Mouse (Mus musculus) heart, embryonic 10.5 days (tissue): ENCODE results near the gene Garnl3. TPM values are rescaled to one million over a fixed set of nuclear protein-coding genes. Genes with fewer than 3 reads are reported as not detected.
A peak's percentile ranks its signal among the peaks of the same experiment; 100 is the strongest.

ENCODE experiments used
- DNase-seq: peaks from one replicate; pipeline ENCODE4 v3.0.0-alpha.2; 2017; ENCODE audit warnings: low spot score
- H3K27ac ChIP-seq: fragments of 300-500 bp; sonication (generic); 2 replicates; pipeline ENCODE4 v1.5.1; 2016; ENCODE audit warnings: mild to moderate bottlenecking
- H3K27me3 ChIP-seq: fragments of 300-500 bp; sonication (generic); 2 replicates; pipeline ENCODE4 v1.6.1; 2016; ENCODE audit warnings: mild to moderate bottlenecking; ENCODE audit not compliant: poor library complexity, insufficient read depth, severe bottlenecking
- H3K36me3 ChIP-seq: fragments of 300-500 bp; sonication (generic); 2 replicates; pipeline ENCODE4 v1.6.1; 2016; ENCODE audit warnings: mild to moderate bottlenecking, moderate library complexity
- H3K4me1 ChIP-seq: fragments of 300-500 bp; sonication (generic); 2 replicates; pipeline ENCODE4 v1.6.1; 2016; ENCODE audit warnings: mild to moderate bottlenecking
- H3K4me3 ChIP-seq: fragments of 300-500 bp; sonication (generic); 2 replicates; pipeline ENCODE4 v1.5.1; 2016; ENCODE audit warnings: mild to moderate bottlenecking, moderate library complexity
- H3K9me3 ChIP-seq: fragments of 300-500 bp; sonication (generic); 2 replicates; pipeline ENCODE4 v1.6.1; 2016; ENCODE audit warnings: mild to moderate bottlenecking, moderate library complexity
- WGBS: fragments of 180-500 bp; shearing (Covaris S2); methylation state at CpG from one replicate; pipeline ENCODE4 v1.1.7; 2016; 5-methylcytosine and 5-hydroxymethylcytosine counted together
- polyA plus RNA-seq: library from polyadenylated mRNA; unstranded; fragments of >200 nt; fragmentation: Nextera tagmentation; extraction: Ambion mirVana; gene quantifications from 2 replicates; pipeline ENCODE4 v1.2.1, GENCODE M21; 2016

Gene Garnl3
- polyA plus RNA-seq, 1 experiment from 2014 or later: 10.5 TPM

- Histone ChIP-seq H3K36me3 (no peaks in the 10 kb centered on the region), H3K4me1 (0 out of 2 replicates have a peak, but pooled peaks cover 3% of the 10 kb centered on the region), H3K4me3 (no peak overlapping the region), H3K27ac (no peak overlapping the region), H3K9me3 (no peaks in the 10 kb centered on the region), H3K27me3 (no peaks in the 10 kb centered on the region)
- 73% methylated on average over 3 of the region's 3 CpGs for WGBS
- DNase-seq: no peak
These were observed 142.1 kb downstream of the Garnl3 start for GRCm38 (mm10) chr2:32989376-32989775.

- WGBS: 69% methylated on average over 8 of the region's 8 CpGs
- Histone ChIP-seq H3K27ac (no peak overlapping the region), H3K4me3 (no peak overlapping the region)
These were observed 145.6 kb downstream of the Garnl3 start for GRCm38 (mm10) chr2:32985844-32986243.

DNA sequence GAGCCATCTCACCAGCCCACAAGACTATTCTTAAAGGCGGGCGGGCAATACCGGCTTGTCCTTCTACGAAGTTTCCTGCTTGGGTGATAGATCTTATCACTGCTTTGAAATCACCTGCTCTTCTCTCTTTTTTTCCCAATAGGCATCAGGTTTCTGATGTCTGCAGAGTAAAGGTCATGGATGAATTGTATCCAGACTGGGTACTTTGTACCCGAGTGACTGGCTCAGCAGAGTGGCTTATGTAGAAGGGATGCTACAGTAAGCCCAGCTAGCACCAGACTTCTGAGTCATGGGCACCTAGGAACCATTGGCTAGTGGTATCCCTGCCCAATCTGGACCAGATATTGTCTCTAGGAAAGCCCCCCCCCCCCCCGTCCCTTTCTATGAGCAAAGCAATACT, 147.8 kb downstream of the Garnl3 start:
- H3K27me3 ChIP-seq: no peaks in the 10 kb centered on the region
- no peak overlapping the region for H3K4me3 ChIP-seq
- no peaks in the 10 kb centered on the region for H3K9me3 ChIP-seq
- no peak for DNase-seq
- no peaks in the 10 kb centered on the region; the same call in 1 of the 2 replicates for H3K36me3 ChIP-seq
- no peak overlapping the region for H3K27ac ChIP-seq
- 62% methylated on average over 6 of the region's 6 CpGs for WGBS
- peaks cover 23% of the 10 kb centered on the region for H3K4me1 ChIP-seq

More at GRCm38 (mm10) chr2:32985844-32986243, 145.6 kb downstream of the Garnl3 start:
- Histone ChIP-seq H3K4me1 (peaks cover 20% of the 10 kb centered on the region), H3K27me3 (no peaks in the 10 kb centered on the region), H3K9me3 (no peaks in the 10 kb centered on the region), H3K36me3 (no peaks in the 10 kb centered on the region)
- no peak for DNase-seq

DNA sequence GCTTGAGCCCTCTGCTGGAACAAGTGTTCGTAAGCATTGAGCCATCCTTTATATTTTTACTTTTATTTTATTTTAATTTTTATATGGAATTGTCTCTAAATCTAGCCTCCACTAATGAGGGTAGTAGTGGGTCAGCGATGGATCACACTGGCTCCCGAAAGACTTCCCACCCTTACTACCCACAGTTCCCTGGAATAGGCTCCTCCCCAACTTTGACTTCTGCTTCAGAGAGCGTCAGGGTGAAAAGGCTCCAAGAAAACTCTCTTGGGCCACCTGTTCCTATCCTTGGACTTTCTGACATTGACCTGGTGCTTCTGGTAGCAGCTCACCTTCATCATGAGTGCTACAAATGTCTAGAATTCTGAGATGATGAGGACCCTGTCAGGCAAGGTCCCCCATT, 148.8 kb downstream of the Garnl3 start:
- peak overlapping the region; percentile 81 for H3K4me3 ChIP-seq
- peaks cover 7% of the 10 kb centered on the region; the same call in 1 of the 2 replicates for H3K36me3 ChIP-seq
- no peak for DNase-seq
- no peaks in the 10 kb centered on the region for H3K27me3 ChIP-seq
- H3K27ac ChIP-seq: no peak overlapping the region
- 5% methylated on average over 4 of the region's 4 CpGs for WGBS
- H3K9me3 ChIP-seq: no peaks in the 10 kb centered on the region
- peaks cover 29% of the 10 kb centered on the region for H3K4me1 ChIP-seq

DNA sequence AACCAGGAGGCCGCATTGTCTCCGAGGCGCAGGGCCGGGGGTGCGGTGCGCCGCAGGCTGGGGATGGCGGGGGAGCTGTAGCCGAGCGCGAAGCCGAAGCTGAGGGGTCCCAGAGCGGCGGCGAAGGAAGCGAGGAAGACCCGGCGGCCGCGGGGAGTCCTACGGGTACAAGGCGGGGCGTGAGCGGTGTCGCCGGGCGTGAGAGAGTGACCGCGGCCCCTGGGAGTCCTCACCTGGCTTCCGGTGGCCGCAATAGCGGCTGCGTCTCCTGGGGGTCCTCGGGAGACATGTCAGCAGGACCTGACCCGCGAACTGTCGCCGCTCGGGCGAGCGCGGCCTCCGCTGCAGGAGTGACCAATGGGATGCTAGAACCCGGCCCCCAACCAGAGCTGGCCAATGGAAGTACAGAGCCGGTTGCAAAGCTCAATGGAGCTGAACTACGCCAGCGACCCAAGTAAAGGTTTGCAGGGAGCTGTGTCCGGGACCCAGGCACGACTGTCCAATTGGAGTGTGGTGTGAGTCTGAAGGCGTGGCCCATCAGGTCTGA, 149.7 kb downstream of the Garnl3 start, which contains the start of gene Slc2a8:
Gene Slc2a8 (minus strand): TSS at position 359 of the 547 bp plus-strand sequence.
- Histone ChIP-seq H3K36me3 (peaks cover 9% of the 10 kb centered on the region; the same call in 1 of the 2 replicates), H3K27ac (peak within 1 kb of the TSS; percentile 92), H3K4me3 (peak within 1 kb of the TSS; percentile 81), H3K4me1 (peaks cover 30% of the 10 kb centered on the region), H3K9me3 (no peaks in the 10 kb centered on the region), H3K27me3 (no peaks in the 10 kb centered on the region)
- peak; percentile 98 for DNase-seq
- 2% methylated on average over 50 of the region's 50 CpGs for WGBS

DNA sequence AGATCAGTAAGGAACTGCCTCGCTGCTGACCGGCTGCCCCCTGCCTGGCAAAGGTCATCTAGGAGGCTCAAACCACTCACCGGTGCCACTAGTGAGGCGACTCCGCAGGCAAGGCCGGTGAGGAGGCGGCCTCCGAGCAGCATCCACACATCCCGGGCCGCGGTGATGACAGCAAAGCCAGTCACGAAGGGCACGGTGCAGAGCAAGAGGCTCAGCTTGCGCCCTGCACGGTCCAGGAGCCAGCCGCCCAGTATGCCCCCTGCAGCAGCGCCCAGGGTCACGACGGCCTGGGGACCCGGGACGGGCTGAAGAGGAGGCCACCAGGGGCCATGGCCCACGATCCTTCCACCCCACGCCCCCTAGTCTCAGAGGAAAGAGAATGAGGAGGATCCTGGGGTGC, 150.2 kb downstream of the Garnl3 start:
- H3K36me3 ChIP-seq: peaks cover 13% of the 10 kb centered on the region; the same call in 1 of the 2 replicates
- no peak for DNase-seq
- peak overlapping the region; percentile 92 for H3K27ac ChIP-seq
- H3K4me1 ChIP-seq: peaks cover 35% of the 10 kb centered on the region
- no peaks in the 10 kb centered on the region for H3K9me3 ChIP-seq
- WGBS: 1% methylated on average over 23 of the region's 23 CpGs
- peak overlapping the region; percentile 81 for H3K4me3 ChIP-seq
- H3K27me3 ChIP-seq: no peaks in the 10 kb centered on the region

DNA sequence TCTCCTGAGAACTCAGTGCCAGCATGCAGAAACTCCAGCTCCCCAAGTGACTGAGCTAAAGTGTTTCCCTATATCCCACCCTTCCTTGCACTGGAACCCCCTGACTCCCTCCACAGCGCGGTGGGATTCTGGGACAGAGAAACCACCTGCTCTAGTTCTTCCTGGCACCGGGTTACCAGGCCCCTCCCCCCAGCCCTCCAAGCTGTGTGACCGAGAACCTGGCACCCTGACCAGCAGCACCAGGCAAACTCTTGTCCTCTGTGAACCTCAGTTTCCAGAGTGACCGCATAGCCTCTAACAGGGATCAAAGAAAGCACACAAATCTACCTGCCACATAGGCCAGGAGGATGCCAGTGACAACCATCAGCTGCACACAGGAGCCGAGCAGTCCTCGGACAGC, 151.8 kb downstream of the Garnl3 start:
- 86% methylated on average over 7 of the region's 7 CpGs for WGBS
- Histone ChIP-seq H3K36me3 (peaks cover 29% of the 10 kb centered on the region), H3K4me3 (no peak overlapping the region), H3K4me1 (peaks cover 37% of the 10 kb centered on the region), H3K9me3 (no peaks in the 10 kb centered on the region), H3K27me3 (no peaks in the 10 kb centered on the region), H3K27ac (no peak overlapping the region)
- DNase-seq: no peak

- H3K27me3 ChIP-seq: no peaks in the 10 kb centered on the region
- peaks cover 37% of the 10 kb centered on the region for H3K4me1 ChIP-seq
- peaks cover 39% of the 10 kb centered on the region for H3K36me3 ChIP-seq
- no peak for DNase-seq
- WGBS: 55% methylated on average over 3 of the region's 3 CpGs
- no peaks in the 10 kb centered on the region for H3K9me3 ChIP-seq
- no peak overlapping the region for H3K4me3 ChIP-seq
- no peak overlapping the region for H3K27ac ChIP-seq
These were observed 152.8 kb downstream of the Garnl3 start for GRCm38 (mm10) chr2:32978675-32979074.

- no peak for DNase-seq
- peaks cover 52% of the 10 kb centered on the region for H3K36me3 ChIP-seq
- H3K4me1 ChIP-seq: peaks cover 31% of the 10 kb centered on the region
- 79% methylated on average over 5 of the region's 5 CpGs for WGBS
- H3K4me3 ChIP-seq: no peak overlapping the region
- no peaks in the 10 kb centered on the region for H3K9me3 ChIP-seq
- no peak overlapping the region for H3K27ac ChIP-seq
- no peaks in the 10 kb centered on the region for H3K27me3 ChIP-seq
These were observed 154.3 kb downstream of the Garnl3 start for GRCm38 (mm10) chr2:32977114-32977513.

GRCm38 (mm10) chr2:32974216-32974615, 157.2 kb downstream of the Garnl3 start:
- no peaks in the 10 kb centered on the region for H3K9me3 ChIP-seq
- peaks cover 52% of the 10 kb centered on the region for H3K36me3 ChIP-seq
- no peak overlapping the region for H3K4me3 ChIP-seq
- DNase-seq: no peak
- peaks cover 22% of the 10 kb centered on the region for H3K4me1 ChIP-seq
- no peaks in the 10 kb centered on the region for H3K27me3 ChIP-seq
- WGBS: 88% methylated on average over 8 of the region's 8 CpGs
- no peak overlapping the region for H3K27ac ChIP-seq

GRCm38 (mm10) chr2:32971235-32971634, 160.2 kb downstream of the Garnl3 start:
- 44% methylated on average over 9 of the region's 9 CpGs for WGBS
- H3K4me3 ChIP-seq: no peak overlapping the region
- H3K36me3 ChIP-seq: peaks cover 38% of the 10 kb centered on the region
- H3K9me3 ChIP-seq: no peaks in the 10 kb centered on the region
- no peak for DNase-seq
- peaks cover 28% of the 10 kb centered on the region for H3K4me1 ChIP-seq
- no peaks in the 10 kb centered on the region for H3K27me3 ChIP-seq
- H3K27ac ChIP-seq: no peak overlapping the region

GRCm38 (mm10) chr2:32969326-32969725, 162.1 kb downstream of the Garnl3 start:
- Histone ChIP-seq H3K4me3 (peak overlapping the region; percentile 15; the same call in 1 of the 2 replicates), H3K4me1 (peaks cover 31% of the 10 kb centered on the region), H3K36me3 (peaks cover 27% of the 10 kb centered on the region), H3K27ac (peak overlapping the region; percentile 60; the same call in 1 of the 2 replicates), H3K27me3 (no peaks in the 10 kb centered on the region), H3K9me3 (no peaks in the 10 kb centered on the region)
- WGBS: 66% methylated on average over 8 of the region's 8 CpGs
- DNase-seq: no peak

DNA sequence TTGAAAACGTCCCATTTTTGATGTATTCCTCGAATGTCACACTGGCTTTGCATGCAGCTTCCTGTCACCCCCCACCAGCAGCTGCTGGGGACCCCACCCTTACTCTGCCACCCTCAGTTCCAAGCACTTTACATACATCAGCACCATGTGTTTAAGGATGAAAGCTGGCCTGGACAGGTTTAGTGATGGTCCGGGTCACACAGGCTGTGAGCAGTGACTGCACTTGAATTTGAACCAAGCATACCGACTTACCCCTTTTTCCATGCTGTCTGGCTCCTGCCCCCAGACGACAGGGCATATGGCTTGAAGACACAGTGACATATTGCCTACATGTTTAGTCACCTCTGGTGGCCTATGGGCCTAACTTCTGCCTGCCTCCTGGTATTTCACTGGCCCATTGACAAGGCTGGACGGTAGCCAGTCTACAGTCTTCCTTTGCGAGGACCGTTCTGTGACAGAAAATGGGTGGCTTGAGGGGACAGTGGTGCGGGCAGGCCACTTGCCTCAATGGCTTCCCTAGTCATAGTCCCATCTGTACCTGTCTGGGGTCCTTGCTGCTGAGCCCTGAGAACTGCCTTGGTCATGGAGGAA, 163.3 kb downstream of the Garnl3 start:
- H3K4me1 ChIP-seq: peaks cover 42% of the 10 kb centered on the region
- WGBS: 82% methylated on average over 9 of the region's 9 CpGs
- no peaks in the 10 kb centered on the region for H3K9me3 ChIP-seq
- DNase-seq: no peak
- H3K27ac ChIP-seq: 0 out of 2 replicates have a peak overlapping the region, but pooled peaks have one; percentile 96
- peaks cover 28% of the 10 kb centered on the region for H3K36me3 ChIP-seq
- no peaks in the 10 kb centered on the region for H3K27me3 ChIP-seq
- peak overlapping the region; percentile 72 for H3K4me3 ChIP-seq
